Mouse (Mus musculus) stomach, postnatal 0 days (tissue): ENCODE results near the gene Brf1. TPM values are rescaled to one million over a fixed set of nuclear protein-coding genes. Genes with fewer than 3 reads are reported as not detected.
A peak's percentile ranks its signal among the peaks of the same experiment; 100 is the strongest.

Experiments
- ATAC-seq: fragments of 200-750 bp; cut with Nextera tagmentation; 2 replicates; pipeline ENCODE4 v1.8.0; 2017; ENCODE audit not compliant: low FRiP score, low TSS enrichment
- DNase-seq: peaks from one replicate; pipeline ENCODE4 v3.0.0-alpha.2; 2016; ENCODE audit warnings: low spot score
- H3K27ac ChIP-seq: fragments of 300-500 bp; sonication (generic); replicated peaks from 2 replicates; pipeline ENCODE4 v1.5.1; 2014; ENCODE audit warnings: mild to moderate bottlenecking, control low read depth
- H3K27me3 ChIP-seq: fragments of 300-500 bp; sonication (generic); 2 replicates; pipeline ENCODE4 v1.6.1; 2014; ENCODE audit warnings: low read length; ENCODE audit not compliant: control insufficient read depth, insufficient read depth
- H3K36me3 ChIP-seq: fragments of 300-500 bp; sonication (generic); 2 replicates; pipeline ENCODE4 v1.6.1; 2014; ENCODE audit warnings: low read length, mixed read lengths; ENCODE audit not compliant: control insufficient read depth, insufficient read depth
- H3K4me1 ChIP-seq: fragments of 300-500 bp; sonication (generic); replicated peaks from 2 replicates; pipeline ENCODE4 v1.6.1; 2014; ENCODE audit warnings: antibody characterized with exemption; ENCODE audit not compliant: control insufficient read depth, insufficient read depth
- H3K4me2 ChIP-seq: fragments of 300-500 bp; sonication (generic); replicated peaks from 2 replicates; pipeline ENCODE4 v1.6.1; 2014; ENCODE audit warnings: low read depth, mild to moderate bottlenecking, control low read depth, moderate library complexity
- H3K4me3 ChIP-seq: fragments of 300-500 bp; sonication (generic); 2 replicates; pipeline ENCODE4 v1.5.1; 2014; ENCODE audit warnings: low read depth, low read length, control low read depth
- H3K9ac ChIP-seq: fragments of 300-500 bp; sonication (generic); 2 replicates; pipeline ENCODE4 v1.6.1; 2014; ENCODE audit warnings: mild to moderate bottlenecking, low read length, control low read depth, mixed read lengths
- H3K9me3 ChIP-seq: fragments of 300-500 bp; sonication (generic); 2 replicates; pipeline ENCODE4 v1.6.1; 2016; ENCODE audit warnings: low read length; ENCODE audit not compliant: control insufficient read depth
- CTCF ChIP-seq: IDR thresholded peaks from 2 replicates; pipeline ENCODE4 v1.5.1; 2016; ENCODE audit warnings: antibody characterized with exemption, low read depth, mild to moderate bottlenecking, moderate library complexity
- EP300 ChIP-seq: optimal IDR thresholded peaks from 2 replicates; pipeline ENCODE3; 2016; ENCODE audit warnings: antibody characterized with exemption
- WGBS: fragments of 180-500 bp; shearing (Covaris S2); extraction: QIAGEN DNeasy Blood & Tissue Kit; methylation state at CpG from one replicate; pipeline ENCODE4 v1.1.7; 2014; 5-methylcytosine and 5-hydroxymethylcytosine counted together
- polyA plus RNA-seq: library from polyadenylated mRNA; unstranded; fragments of >200 nt; fragmentation: Nextera tagmentation; extraction: Ambion mirVana; gene quantifications from 2 replicates; pipeline ENCODE4 v1.2.1, GENCODE M21; 2015

Brf1 gene
- polyA plus RNA-seq, 1 experiment from 2014 or later: 22.3 TPM

GRCm38 (mm10) chr12:112952926-112953565 is 47.5 kb downstream of the Brf1 start:
- Histone ChIP-seq H3K9me3 (no peaks in the 10 kb centered on the region), H3K4me3 (no peak overlapping the region), H3K36me3 (no peaks in the 10 kb centered on the region), H3K9ac (no peak overlapping the region), H3K27ac (peak overlapping the region; percentile 70), H3K4me2 (no peak overlapping the region), H3K4me1 (0 out of 2 replicates have a peak, but pooled peaks cover 6% of the 10 kb centered on the region), H3K27me3 (no peaks in the 10 kb centered on the region)
- TF ChIP-seq EP300 (no peak), CTCF (no peak)
- peak; percentile 47 for DNase-seq
- WGBS: 67% methylated on average over 3 of the region's 3 CpGs
- peak; percentile 19; the same call in 1 of the 2 replicates for ATAC-seq

- 0 out of 2 replicates have a peak, but pooled peaks cover 6% of the 10 kb centered on the region for H3K4me1 ChIP-seq
- no peak overlapping the region for H3K9ac ChIP-seq
- no peak for TF ChIP-seq EP300
- TF ChIP-seq CTCF: no peak
- ATAC-seq: peak; percentile 78
- H3K27me3 ChIP-seq: no peaks in the 10 kb centered on the region
- H3K36me3 ChIP-seq: no peaks in the 10 kb centered on the region
- H3K4me3 ChIP-seq: no peak overlapping the region
- WGBS: 53% methylated on average over 8 of the region's 8 CpGs
- H3K4me2 ChIP-seq: no peak overlapping the region
- peak overlapping the region; percentile 70 for H3K27ac ChIP-seq
- no peaks in the 10 kb centered on the region for H3K9me3 ChIP-seq
- peak; percentile 88 for DNase-seq
These were observed 48.1 kb downstream of the Brf1 start for GRCm38 (mm10) chr12:112952433-112952832.

DNA sequence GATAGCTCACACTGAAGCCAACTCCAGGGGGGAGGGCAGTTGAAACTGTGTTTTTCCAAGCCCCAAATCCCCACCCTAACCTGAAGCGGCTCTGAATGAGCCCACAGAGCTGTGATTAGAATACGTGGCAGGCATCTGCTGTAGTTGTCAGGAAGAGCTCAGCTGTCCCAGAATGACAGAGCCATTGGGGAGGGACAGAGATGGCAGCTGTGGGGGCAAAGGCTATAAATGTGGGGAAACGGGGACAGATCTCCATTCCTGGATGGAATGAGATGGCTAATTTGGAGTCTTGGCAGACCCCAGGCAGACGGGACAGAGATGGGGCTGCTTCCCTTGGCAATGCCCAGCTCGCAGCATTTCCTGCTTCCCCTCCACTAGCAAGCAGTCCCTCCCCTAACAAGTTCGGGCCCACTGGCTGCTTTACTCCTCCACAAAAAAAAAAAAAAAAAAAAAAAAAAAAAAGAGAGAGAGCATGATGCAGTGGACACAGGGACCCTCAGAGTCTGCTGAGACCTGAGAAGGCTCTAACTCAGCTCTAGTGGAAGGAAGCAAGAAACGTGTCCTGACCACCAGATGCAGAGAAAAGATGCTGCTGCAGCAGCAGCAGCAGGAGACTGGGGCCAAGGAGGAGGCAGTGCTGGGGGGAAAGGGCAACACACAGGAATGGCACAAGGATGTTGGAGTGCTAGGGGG is 49.2 kb downstream of the Brf1 start:
- Histone ChIP-seq H3K27me3 (no peaks in the 10 kb centered on the region), H3K27ac (no peak overlapping the region), H3K4me3 (no peak overlapping the region), H3K36me3 (no peaks in the 10 kb centered on the region), H3K9ac (no peak overlapping the region), H3K9me3 (no peaks in the 10 kb centered on the region), H3K4me2 (no peak overlapping the region), H3K4me1 (0 out of 2 replicates have a peak, but pooled peaks cover 6% of the 10 kb centered on the region)
- 25% methylated on average over 7 of the region's 7 CpGs for WGBS
- ATAC-seq (no peak), DNase-seq (no peak)
- TF ChIP-seq EP300 (no peak), CTCF (no peak)

GRCm38 (mm10) chr12:112950761-112951129 is 49.8 kb downstream of the Brf1 start:
- TF ChIP-seq CTCF (no peak), EP300 (no peak)
- H3K4me1 ChIP-seq: 0 out of 2 replicates have a peak, but pooled peaks cover 6% of the 10 kb centered on the region
- peak overlapping the region; percentile 92 for H3K4me2 ChIP-seq
- H3K9me3 ChIP-seq: no peaks in the 10 kb centered on the region
- no peaks in the 10 kb centered on the region for H3K27me3 ChIP-seq
- no peak for ATAC-seq
- no peaks in the 10 kb centered on the region for H3K36me3 ChIP-seq
- DNase-seq: no peak
- H3K27ac ChIP-seq: no peak overlapping the region
- no peak overlapping the region; the same call in 1 of the 2 replicates for H3K9ac ChIP-seq
- 4% methylated on average over 6 of the region's 6 CpGs for WGBS
- peak overlapping the region; percentile 48 for H3K4me3 ChIP-seq

DNA sequence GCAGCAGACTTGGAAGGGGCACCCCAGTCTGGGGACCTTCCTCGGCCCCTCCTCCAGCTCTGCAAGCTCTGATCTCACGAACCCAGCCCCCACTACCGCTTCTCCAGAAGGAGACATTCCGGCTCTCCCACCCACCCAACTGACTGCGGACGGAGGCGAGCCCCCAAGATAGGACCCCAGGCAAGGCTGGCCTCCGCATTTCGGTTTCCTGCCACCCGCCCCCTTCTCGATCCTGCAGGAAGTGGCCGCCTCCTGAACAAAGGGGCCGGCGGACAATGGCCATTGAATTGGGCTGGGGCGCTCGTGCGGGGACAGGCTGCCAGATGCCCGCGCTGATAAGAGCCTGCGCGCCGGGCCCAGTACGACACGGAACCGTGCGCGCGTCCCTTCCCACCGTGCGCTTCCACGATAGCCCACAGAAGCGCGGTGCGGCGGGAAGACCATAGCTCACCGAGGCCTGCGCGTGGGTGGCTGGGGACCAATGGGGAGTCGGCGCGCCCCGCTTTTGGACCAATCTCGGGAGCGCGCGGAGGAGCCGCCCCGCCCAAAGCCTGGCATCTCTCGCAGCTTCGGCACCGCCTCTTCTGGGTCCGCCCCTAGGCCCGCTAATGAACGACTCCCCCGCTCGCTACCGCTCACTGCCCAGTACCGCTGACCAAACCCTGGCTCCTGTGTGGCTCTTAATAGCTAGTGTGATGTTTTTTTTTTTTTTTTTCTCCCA is 50.3 kb downstream of the Brf1 start:
- DNase-seq: peak; percentile 90

More for the DNA sequence above, 50.3 kb downstream of the Brf1 start:
- Histone ChIP-seq H3K4me1 (0 out of 2 replicates have a peak, but pooled peaks cover 6% of the 10 kb centered on the region), H3K27ac (0 out of 2 replicates have a peak overlapping the region, but pooled peaks have one; percentile 13), H3K27me3 (no peaks in the 10 kb centered on the region), H3K9me3 (no peaks in the 10 kb centered on the region), H3K4me2 (peak overlapping the region; percentile 92), H3K4me3 (peak overlapping the region; percentile 48), H3K36me3 (no peaks in the 10 kb centered on the region), H3K9ac (peak overlapping the region; percentile 62)
- TF ChIP-seq EP300 (no peak), CTCF (no peak)
- WGBS: under 1% methylated on average over 52 of the region's 58 CpGs
- peak; percentile 63 for ATAC-seq
